Mouse (Mus musculus) C2C12 (cell line): ENCODE data around the gene Wapl. TPM values are rescaled to one million over a fixed set of nuclear protein-coding genes. Genes with fewer than 3 reads are reported as not detected.

Experiments
- H3K27me3 ChIP-seq: one replicate; pipeline ENCODE4 v1.6.1; 2011; ENCODE audit not compliant: control insufficient read depth, insufficient read depth, insufficient read length
- H3K36me3 ChIP-seq: one replicate; pipeline ENCODE4 v1.6.1; 2011; ENCODE audit not compliant: control insufficient read depth, insufficient read depth
- H3K4me3 ChIP-seq: one replicate; pipeline ENCODE4 v1.5.1; 2011; ENCODE audit warnings: mild to moderate bottlenecking, control low read depth; ENCODE audit not compliant: poor library complexity, insufficient read depth, severe bottlenecking
- H3K79me2 ChIP-seq: one replicate; pipeline ENCODE4 v1.6.1; 2011; ENCODE audit not compliant: control insufficient read depth, insufficient read depth
- H3K79me3 ChIP-seq: one replicate; pipeline ENCODE4 v1.6.1; 2011; ENCODE audit warnings: low read depth, control low read depth
- H3ac ChIP-seq: one replicate; pipeline ENCODE3; 2011; ENCODE audit warnings: low read depth; ENCODE audit not compliant: control insufficient read depth, insufficient read length
- CEBPB ChIP-seq: IDR thresholded peaks from one replicate; pipeline ENCODE4 v1.6.1; 2011; ENCODE audit warnings: low read depth, mild to moderate bottlenecking, control low read depth, moderate library complexity
- CTCF ChIP-seq: IDR thresholded peaks from one replicate; pipeline ENCODE4 v1.5.1; 2011; ENCODE audit not compliant: control insufficient read depth, insufficient read depth, insufficient read length
- FOSL1 ChIP-seq: IDR thresholded peaks from one replicate; pipeline ENCODE4 v1.8.0; 2011; ENCODE audit warnings: mild to moderate bottlenecking, low read length; ENCODE audit not compliant: poor library complexity, insufficient read depth, severe bottlenecking
- MAX ChIP-seq: IDR thresholded peaks from one replicate; pipeline ENCODE4 v1.6.1; 2011; ENCODE audit warnings: mild to moderate bottlenecking, control low read depth
- MYOD1 ChIP-seq: IDR thresholded peaks from one replicate; pipeline ENCODE4 v1.6.1; 2011; ENCODE audit warnings: low read depth; ENCODE audit not compliant: control insufficient read depth, insufficient read length
- MYOG ChIP-seq: IDR thresholded peaks from one replicate; pipeline ENCODE4 v1.6.1; 2011; ENCODE audit not compliant: control insufficient read depth, insufficient read length; ENCODE audit errors: extremely low read depth
- USF1 ChIP-seq: IDR thresholded peaks from one replicate; pipeline ENCODE4 v1.6.1; 2011; ENCODE audit warnings: low read depth, mild to moderate bottlenecking, control low read depth, moderate library complexity
- polyA plus RNA-seq: library from polyadenylated mRNA; unstranded; fragments of >200 nt; fragmentation: generic; extraction: Trizol; gene quantifications from one replicate; pipeline ENCODE4 v1.2.1, GENCODE M21; 2012; ENCODE audit warnings: missing spikeins

The Wapl gene
- polyA plus RNA-seq, 1 experiment = 9.7 TPM

GRCm38 (mm10) chr14:34644140-34644539 is 29.6 kb upstream of the Wapl start:
- Histone ChIP-seq H3K79me3 (no peaks in the 10 kb centered on the region), H3K79me2 (no peaks in the 10 kb centered on the region), H3K27me3 (peaks cover 4% of the 10 kb centered on the region), H3K36me3 (no peaks in the 10 kb centered on the region), H3ac (no peak overlapping the region), H3K4me3 (no peak overlapping the region)
- TF ChIP-seq MYOG (no peak), CEBPB (no peak), MAX (no peak), FOSL1 (no peak), CTCF (no peak), USF1 (no peak), MYOD1 (no peak)

DNA sequence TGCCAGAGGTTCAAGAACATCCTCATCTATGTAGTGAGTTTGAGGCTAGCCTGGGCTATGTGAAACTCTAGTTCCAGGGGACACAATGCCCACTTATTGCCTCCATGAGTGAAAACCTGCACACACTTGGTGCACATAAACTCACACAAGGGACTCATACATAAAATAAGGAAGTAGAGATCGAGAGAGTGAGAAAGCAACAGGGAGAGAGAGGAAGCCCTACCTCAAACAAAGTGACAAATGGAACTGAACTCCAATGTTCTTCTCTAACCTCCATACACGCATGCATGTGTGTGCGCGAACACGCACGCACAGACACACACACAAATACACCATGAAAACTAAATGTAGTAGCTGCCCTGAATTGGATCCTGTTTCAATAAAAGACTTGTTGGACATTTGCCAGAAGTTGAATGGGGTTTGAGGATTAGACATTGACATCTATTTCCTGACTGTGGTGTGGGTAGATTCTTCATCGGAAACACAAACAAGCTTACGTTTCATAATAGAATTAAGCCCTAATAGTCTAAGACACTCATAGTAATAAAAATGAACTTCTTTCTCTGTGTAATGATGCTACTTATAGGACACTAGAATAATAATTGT is 25.8 kb upstream of the Wapl start:
- Histone ChIP-seq H3K4me3 (no peak overlapping the region), H3K79me2 (no peaks in the 10 kb centered on the region), H3K36me3 (no peaks in the 10 kb centered on the region), H3K27me3 (peaks cover 4% of the 10 kb centered on the region), H3ac (no peak overlapping the region), H3K79me3 (no peaks in the 10 kb centered on the region)
- no peak for TF ChIP-seq MAX
- no peak for TF ChIP-seq CTCF
- no peak for TF ChIP-seq MYOG
- TF ChIP-seq FOSL1 = no peak
- TF ChIP-seq CEBPB = no peak
- no peak for TF ChIP-seq USF1
- TF ChIP-seq MYOD1 = no peak

- Histone ChIP-seq H3ac (no peak overlapping the region), H3K79me3 (no peaks in the 10 kb centered on the region), H3K27me3 (peaks cover 3% of the 10 kb centered on the region), H3K4me3 (no peak overlapping the region), H3K79me2 (no peaks in the 10 kb centered on the region), H3K36me3 (no peaks in the 10 kb centered on the region)
- TF ChIP-seq CEBPB = no peak
- TF ChIP-seq USF1 = no peak
- no peak for TF ChIP-seq CTCF
- no peak for TF ChIP-seq FOSL1
- TF ChIP-seq MYOG = no peak
- TF ChIP-seq MAX = no peak
- no peak for TF ChIP-seq MYOD1
These were observed 16.6 kb upstream of the Wapl start for GRCm38 (mm10) chr14:34657131-34657530.

GRCm38 (mm10) chr14:34660351-34660787 is 13.4 kb upstream of the Wapl start:
- no peaks in the 10 kb centered on the region for H3K79me2 ChIP-seq
- peaks cover 3% of the 10 kb centered on the region for H3K27me3 ChIP-seq
- no peaks in the 10 kb centered on the region for H3K36me3 ChIP-seq
- H3ac ChIP-seq = no peak overlapping the region
- no peaks in the 10 kb centered on the region for H3K79me3 ChIP-seq
- TF ChIP-seq MYOG (no peak), USF1 (no peak), MAX (no peak), CEBPB (no peak), CTCF (no peak), FOSL1 (no peak), MYOD1 (no peak)
- no peak overlapping the region for H3K4me3 ChIP-seq

DNA sequence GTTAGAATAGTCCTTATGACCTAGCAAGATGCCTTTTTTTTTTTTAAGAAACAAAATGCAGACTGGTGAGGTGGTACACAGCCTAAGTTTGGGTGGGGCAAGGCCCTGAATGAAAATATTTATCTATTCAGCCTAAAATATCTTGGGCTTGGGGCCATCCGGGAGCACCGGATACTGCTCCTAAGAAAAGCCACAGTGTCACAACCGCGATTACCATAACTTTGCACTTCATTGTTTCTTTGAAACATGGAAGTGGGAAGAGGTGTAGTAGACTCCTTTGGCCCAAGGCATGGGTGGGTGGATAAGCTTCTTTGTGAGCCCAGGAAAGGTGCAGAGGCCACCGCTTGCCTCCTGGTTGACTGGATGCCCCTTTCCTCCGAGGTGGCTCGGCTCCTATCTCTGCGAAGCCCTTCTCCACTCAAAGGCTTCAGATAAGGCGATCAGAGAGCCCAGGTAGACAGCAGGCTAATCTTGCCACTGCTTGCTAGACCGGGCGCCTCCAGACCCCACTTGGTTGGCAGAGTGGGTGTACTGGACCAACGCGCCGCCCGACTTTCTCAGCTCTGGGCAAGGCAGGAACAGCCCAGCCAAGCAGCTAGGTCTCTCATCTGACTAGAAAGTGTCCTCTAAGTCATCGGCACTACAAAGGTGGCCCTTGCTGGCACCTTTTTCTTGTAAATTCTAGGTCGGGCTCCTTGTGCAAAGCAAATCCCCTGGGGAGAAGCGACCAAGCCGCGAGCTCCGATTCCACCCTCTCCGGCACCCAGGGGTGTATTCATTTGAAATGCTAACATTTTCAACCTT is 12.7 kb upstream of the Wapl start:
- Histone ChIP-seq H3K36me3 (no peaks in the 10 kb centered on the region), H3K4me3 (no peak overlapping the region), H3K79me3 (no peaks in the 10 kb centered on the region), H3K27me3 (peaks cover 3% of the 10 kb centered on the region), H3ac (no peak overlapping the region), H3K79me2 (no peaks in the 10 kb centered on the region)
- no peak for TF ChIP-seq CEBPB
